Mouse (Mus musculus) forebrain, embryonic 10.5 days (tissue): ENCODE measurements around the gene Klhl3. TPM values are rescaled to one million over a fixed set of nuclear protein-coding genes. Genes with fewer than 3 reads are reported as not detected.

ENCODE experiments used
- DNase-seq: peaks from one replicate; pipeline ENCODE4 v3.0.0-alpha.2; 2017; ENCODE audit warnings: low spot score; ENCODE audit errors: extremely low spot score
- H3K27ac ChIP-seq: fragments of 300-500 bp; sonication (generic); 2 replicates; pipeline ENCODE4 v1.5.1; 2016; ENCODE audit warnings: mild to moderate bottlenecking
- H3K27me3 ChIP-seq: fragments of 300-500 bp; sonication (generic); 2 replicates; pipeline ENCODE4 v1.6.1; 2016; ENCODE audit warnings: mild to moderate bottlenecking; ENCODE audit not compliant: poor library complexity, severe bottlenecking
- H3K36me3 ChIP-seq: fragments of 300-500 bp; sonication (generic); replicated peaks from 2 replicates; pipeline ENCODE4 v1.6.1; 2016; ENCODE audit warnings: mild to moderate bottlenecking, moderate library complexity
- H3K4me1 ChIP-seq: fragments of 300-500 bp; sonication (generic); 2 replicates; pipeline ENCODE4 v1.6.1; 2016
- H3K4me3 ChIP-seq: fragments of 300-500 bp; sonication (generic); 2 replicates; pipeline ENCODE4 v1.5.1; 2016; ENCODE audit warnings: mild to moderate bottlenecking, moderate library complexity
- H3K9me3 ChIP-seq: fragments of 300-500 bp; sonication (generic); 2 replicates; pipeline ENCODE4 v1.6.1; 2016; ENCODE audit warnings: mild to moderate bottlenecking, moderate library complexity
- WGBS: fragments of 180-500 bp; shearing (Covaris S2); methylation state at CpG from one replicate; pipeline ENCODE4 v1.1.7; 2016; 5-methylcytosine and 5-hydroxymethylcytosine counted together
- polyA plus RNA-seq: library from polyadenylated mRNA; unstranded; fragments of >200 nt; fragmentation: Nextera tagmentation; extraction: Ambion mirVana; gene quantifications from 2 replicates; pipeline ENCODE4 v1.2.1, GENCODE M21; 2016

Klhl3 gene
- polyA plus RNA-seq, 1 experiment from 2014 or later: 2.1 TPM

DNA sequence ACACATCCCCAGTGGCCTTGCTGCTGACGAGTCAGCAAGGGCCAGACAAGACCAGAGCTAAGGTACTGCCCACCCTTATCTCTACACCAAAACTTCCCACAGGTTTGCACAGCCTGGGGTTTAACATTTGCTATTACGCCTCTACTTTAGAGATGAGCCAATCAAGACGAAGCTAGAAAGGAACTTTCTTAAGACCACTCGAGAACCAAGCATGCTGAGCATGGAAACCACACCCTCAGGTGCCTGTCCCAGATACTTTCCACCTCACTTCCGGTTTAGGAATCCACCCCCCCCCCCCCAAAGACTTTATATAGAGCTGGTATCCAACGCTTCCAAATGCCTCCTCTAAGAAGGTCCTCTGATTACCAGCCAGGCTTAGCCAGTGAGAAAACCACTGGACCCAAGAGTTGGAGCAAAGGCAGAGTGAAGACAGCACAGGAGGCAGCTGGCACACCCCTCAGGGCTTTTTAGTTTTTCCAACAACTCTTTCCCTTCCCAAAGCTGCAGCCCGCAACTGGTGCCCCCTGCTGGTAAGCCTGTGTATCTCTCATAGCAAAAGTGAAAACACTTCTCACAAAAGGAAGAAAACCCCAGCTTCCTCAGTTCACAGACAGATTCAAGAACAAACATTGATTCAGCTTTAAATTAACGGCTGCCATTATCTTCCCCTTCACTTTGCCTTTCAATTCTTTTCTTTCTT, 4.1 kb upstream of the Klhl3 start:
- WGBS: 69% methylated on average over 8 of the region's 8 CpGs
- peak; percentile 37 for DNase-seq
- H3K27me3 ChIP-seq: peaks cover 2% of the 10 kb centered on the region; the same call in 1 of the 2 replicates
- peaks cover 4% of the 10 kb centered on the region; the same call in 1 of the 2 replicates for H3K36me3 ChIP-seq
- H3K4me1 ChIP-seq: peaks cover 16% of the 10 kb centered on the region
- H3K4me3 ChIP-seq: no peak overlapping the region
- no peak overlapping the region for H3K27ac ChIP-seq
- no peaks in the 10 kb centered on the region for H3K9me3 ChIP-seq

DNA sequence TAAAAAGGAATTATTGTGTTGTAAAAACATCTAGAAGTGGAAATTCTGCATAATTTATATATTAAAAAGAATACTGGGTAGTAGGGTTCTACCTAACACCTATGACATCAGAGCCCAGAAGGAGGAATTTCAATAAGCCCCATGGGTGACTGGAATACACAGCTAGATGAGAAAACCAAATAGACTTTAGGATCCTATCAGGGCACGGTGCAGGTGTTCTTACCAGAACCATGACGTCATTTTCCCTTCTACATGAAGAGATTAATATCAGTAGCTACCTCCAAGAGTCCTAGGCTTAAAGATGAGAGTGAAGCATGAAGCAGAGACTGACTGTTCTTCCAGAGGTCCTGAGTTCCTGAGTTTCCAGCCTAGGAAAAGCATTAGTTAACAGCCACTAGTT, 3.4 kb upstream of the Klhl3 start:
- Histone ChIP-seq H3K4me1 (peaks cover 23% of the 10 kb centered on the region), H3K9me3 (no peaks in the 10 kb centered on the region), H3K27me3 (peaks cover 8% of the 10 kb centered on the region), H3K4me3 (no peak overlapping the region), H3K27ac (no peak overlapping the region), H3K36me3 (peaks cover 4% of the 10 kb centered on the region; the same call in 1 of the 2 replicates)
- 94% methylated on average over 2 of the region's 2 CpGs for WGBS
- DNase-seq: no peak

DNA sequence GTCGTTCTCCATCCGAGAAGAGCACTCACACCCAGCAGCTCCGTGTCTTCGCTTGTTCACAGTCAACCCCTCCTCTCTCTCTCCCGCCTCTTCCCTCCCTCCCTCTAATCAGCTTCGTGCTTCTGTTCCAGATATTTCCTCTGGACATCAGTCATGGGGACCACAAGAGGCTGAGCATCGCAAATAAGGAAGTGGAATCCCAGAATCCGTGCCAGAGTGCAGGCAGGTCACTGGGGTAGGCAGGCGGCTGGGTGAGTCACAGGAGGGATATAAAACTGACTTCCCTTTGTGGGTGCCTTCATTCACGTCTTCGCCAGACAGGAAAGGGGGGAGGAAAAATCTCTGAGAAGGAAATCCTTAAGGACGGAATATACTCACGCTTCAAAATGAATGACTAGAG, 1.8 kb upstream of the Klhl3 start:
- DNase-seq: no peak
- Histone ChIP-seq H3K36me3 (peaks cover 4% of the 10 kb centered on the region; the same call in 1 of the 2 replicates), H3K27me3 (peaks cover 8% of the 10 kb centered on the region), H3K4me1 (peaks cover 23% of the 10 kb centered on the region), H3K9me3 (no peaks in the 10 kb centered on the region), H3K27ac (no peak overlapping the region), H3K4me3 (no peak overlapping the region)
- WGBS: 79% methylated on average over 13 of the region's 13 CpGs

DNA sequence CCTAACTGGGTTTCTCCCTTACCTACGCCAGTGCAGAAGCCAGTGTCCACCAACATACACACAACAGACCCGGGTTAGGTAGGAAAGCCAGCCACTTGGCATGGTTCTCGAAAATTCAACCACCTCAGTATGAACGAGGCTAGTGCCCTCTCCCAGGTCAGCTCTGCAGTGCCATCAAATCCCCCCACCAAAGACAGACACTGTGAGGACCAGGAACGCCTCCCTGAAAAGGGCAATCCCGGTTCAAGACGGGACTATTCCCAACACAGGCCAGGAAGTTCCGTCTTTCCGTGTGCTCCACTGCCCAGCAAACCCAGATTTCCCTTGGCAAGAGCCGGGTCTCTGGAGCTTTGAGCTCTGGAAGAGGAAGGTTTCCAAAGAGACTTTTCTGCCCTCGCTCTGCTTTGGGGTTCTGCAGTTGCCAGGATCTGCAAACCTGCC, 771 bp downstream of the Klhl3 start:
- H3K27me3 ChIP-seq: peaks cover 8% of the 10 kb centered on the region
- H3K4me3 ChIP-seq: peak overlapping the region; percentile 64
- H3K9me3 ChIP-seq: no peaks in the 10 kb centered on the region
- 19% methylated on average over 11 of the region's 11 CpGs for WGBS
- H3K4me1 ChIP-seq: peaks cover 23% of the 10 kb centered on the region
- no peaks in the 10 kb centered on the region for H3K36me3 ChIP-seq
- no peak for DNase-seq
- peak overlapping the region; percentile 83 for H3K27ac ChIP-seq

DNA sequence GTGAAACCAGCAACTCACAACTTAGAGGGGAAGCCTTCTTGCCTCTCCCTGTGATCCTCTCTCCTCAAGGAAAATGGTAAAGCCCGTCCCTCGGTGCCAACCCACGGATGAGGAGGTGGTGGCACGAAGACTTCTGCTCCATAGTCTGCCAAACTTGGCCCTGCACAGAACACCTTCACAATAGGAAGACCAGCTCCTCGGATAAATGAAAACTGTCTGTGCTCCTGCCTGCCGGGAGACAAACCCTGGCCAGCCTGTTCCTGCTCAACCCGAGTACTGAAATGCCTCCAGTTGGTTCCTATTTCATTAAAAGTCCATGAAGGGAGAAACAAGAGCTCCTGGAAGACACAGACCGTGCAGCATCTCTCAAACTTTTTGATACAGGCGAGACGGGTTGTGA, 1.2 kb downstream of the Klhl3 start:
- 78% methylated on average over 10 of the region's 10 CpGs for WGBS

DNA sequence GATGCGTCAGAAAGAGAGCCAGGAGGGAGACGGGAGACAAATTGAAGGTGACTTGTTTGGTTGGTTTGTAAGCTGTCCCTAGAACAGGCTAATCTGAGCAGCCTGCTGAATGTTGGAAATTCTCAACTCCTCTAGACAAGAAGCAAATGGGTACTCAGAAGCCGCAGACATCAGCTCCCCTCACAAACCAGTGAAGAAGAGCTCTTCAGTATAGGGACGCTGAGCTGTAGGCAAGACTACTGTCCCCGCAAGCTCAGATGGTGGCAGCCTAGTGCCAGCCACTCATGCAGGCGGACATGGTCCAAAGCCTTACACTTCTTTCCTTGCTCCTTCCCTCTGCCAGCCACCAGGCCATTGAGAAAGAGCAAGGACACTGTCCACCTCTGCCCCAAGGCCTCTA, 2.1 kb downstream of the Klhl3 start:
- Histone ChIP-seq H3K4me3 (no peak overlapping the region), H3K9me3 (no peaks in the 10 kb centered on the region), H3K27ac (no peak overlapping the region), H3K4me1 (peaks cover 23% of the 10 kb centered on the region), H3K27me3 (peaks cover 8% of the 10 kb centered on the region), H3K36me3 (no peaks in the 10 kb centered on the region)
- no peak for DNase-seq
- WGBS: 91% methylated on average over 6 of the region's 6 CpGs

More for the DNA sequence above, 1.2 kb downstream of the Klhl3 start:
- H3K27ac ChIP-seq: peak overlapping the region; percentile 83; the same call in 1 of the 2 replicates
- DNase-seq: no peak
- H3K9me3 ChIP-seq: no peaks in the 10 kb centered on the region
- H3K4me1 ChIP-seq: peaks cover 23% of the 10 kb centered on the region
- peak overlapping the region; percentile 64 for H3K4me3 ChIP-seq
- H3K36me3 ChIP-seq: no peaks in the 10 kb centered on the region
- peaks cover 8% of the 10 kb centered on the region for H3K27me3 ChIP-seq

DNA sequence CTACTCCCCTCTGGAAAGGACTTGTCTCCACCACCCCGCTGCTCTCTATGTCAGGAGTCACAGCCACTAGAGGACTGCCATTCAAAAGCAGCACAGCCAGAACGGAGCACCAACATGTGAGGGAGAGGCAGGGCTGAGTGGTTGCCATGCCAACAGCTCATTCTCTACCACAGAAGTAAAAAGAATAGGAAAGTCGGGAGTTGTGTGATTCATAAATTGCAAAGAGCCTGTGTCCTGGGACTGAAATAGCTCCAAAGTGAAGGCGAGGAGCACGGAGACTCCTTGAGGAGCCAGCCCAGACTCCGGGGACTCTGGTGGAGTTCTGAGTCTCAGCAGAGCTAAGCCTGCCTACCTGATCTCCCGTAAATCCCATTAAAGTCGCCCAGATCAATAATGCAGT, 22.7 kb downstream of the Klhl3 start:
- Histone ChIP-seq H3K4me3 (no peak overlapping the region; the same call in 1 of the 2 replicates), H3K9me3 (no peaks in the 10 kb centered on the region), H3K27me3 (no peaks in the 10 kb centered on the region), H3K36me3 (0 out of 2 replicates have a peak, but pooled peaks cover 3% of the 10 kb centered on the region), H3K4me1 (peaks cover 19% of the 10 kb centered on the region), H3K27ac (peak overlapping the region; percentile 69)
- WGBS: 34% methylated on average over 8 of the region's 8 CpGs
- peak; percentile 47 for DNase-seq

DNA sequence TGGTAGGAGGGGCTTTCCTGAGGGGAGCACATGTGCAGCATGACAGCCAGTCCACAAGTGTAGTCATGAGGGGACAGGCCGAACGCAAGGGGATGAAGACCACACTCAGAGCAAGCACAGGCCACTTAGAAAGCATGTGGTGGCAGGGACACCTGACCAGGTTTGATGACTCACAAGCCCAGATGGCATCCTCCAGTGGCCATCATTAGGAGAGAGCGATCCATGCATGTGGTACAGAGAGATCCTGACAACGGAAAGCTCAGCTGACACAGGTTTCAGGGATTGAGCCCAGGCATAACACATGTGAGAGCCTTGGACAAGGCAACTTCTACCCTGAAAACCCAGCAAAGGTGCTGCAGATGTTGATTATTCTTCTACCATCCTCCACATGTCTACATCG, 29.0 kb downstream of the Klhl3 start:
- Histone ChIP-seq H3K36me3 (0 out of 2 replicates have a peak, but pooled peaks cover 4% of the 10 kb centered on the region), H3K27me3 (no peaks in the 10 kb centered on the region), H3K4me1 (no peaks in the 10 kb centered on the region), H3K9me3 (no peaks in the 10 kb centered on the region), H3K27ac (no peak overlapping the region), H3K4me3 (no peak overlapping the region)
- 96% methylated on average over 5 of the region's 5 CpGs for WGBS
- DNase-seq: no peak

DNA sequence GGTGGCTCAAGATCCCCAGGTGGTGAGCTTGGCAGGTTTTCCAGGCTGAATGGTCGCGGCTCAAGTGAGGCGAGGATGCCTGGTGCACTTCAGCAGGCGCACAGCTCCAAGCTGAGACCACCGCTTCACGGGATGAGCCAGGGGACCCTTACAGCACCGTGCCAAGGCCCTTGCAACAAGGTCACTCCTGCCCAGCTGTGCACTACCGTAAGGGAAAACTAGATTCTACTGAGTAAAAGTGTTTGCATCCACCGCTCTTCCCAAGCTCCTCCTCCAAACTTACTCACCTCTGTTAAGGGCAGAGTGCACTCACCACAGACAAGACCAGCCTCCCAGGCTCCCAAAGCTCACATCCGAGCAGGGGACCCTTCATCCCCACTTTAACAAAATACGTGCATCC, 29.9 kb downstream of the Klhl3 start:
- WGBS: 82% methylated on average over 11 of the region's 11 CpGs
- H3K36me3 ChIP-seq: 0 out of 2 replicates have a peak, but pooled peaks cover 4% of the 10 kb centered on the region
- no peak overlapping the region for H3K27ac ChIP-seq
- H3K27me3 ChIP-seq: no peaks in the 10 kb centered on the region
- no peaks in the 10 kb centered on the region for H3K4me1 ChIP-seq
- H3K9me3 ChIP-seq: no peaks in the 10 kb centered on the region
- H3K4me3 ChIP-seq: no peak overlapping the region
- no peak for DNase-seq

DNA sequence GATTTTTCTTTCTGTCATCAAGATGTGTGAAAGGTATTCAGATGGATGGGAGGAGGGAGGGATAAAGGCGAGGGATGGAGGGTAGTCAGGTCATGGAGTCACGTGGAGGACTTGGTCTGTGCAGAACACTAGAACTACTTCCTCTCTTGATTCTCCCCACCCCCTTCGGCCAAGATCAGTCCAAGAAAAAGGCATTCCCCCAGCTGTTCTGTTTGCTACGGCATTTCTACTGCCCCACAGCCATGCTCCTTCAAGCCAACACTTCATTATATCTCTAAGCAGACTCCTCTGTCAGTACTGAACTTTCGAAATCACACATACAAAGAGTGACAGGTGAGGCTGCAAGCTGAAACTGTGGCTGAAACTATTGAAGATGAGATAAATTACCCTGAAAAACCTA, 30.3 kb downstream of the Klhl3 start:
- DNase-seq: no peak
- 76% methylated on average over 5 of the region's 5 CpGs for WGBS
- Histone ChIP-seq H3K36me3 (0 out of 2 replicates have a peak, but pooled peaks cover 4% of the 10 kb centered on the region), H3K4me3 (no peak overlapping the region), H3K27ac (no peak overlapping the region), H3K9me3 (no peaks in the 10 kb centered on the region), H3K27me3 (no peaks in the 10 kb centered on the region), H3K4me1 (no peaks in the 10 kb centered on the region)

DNA sequence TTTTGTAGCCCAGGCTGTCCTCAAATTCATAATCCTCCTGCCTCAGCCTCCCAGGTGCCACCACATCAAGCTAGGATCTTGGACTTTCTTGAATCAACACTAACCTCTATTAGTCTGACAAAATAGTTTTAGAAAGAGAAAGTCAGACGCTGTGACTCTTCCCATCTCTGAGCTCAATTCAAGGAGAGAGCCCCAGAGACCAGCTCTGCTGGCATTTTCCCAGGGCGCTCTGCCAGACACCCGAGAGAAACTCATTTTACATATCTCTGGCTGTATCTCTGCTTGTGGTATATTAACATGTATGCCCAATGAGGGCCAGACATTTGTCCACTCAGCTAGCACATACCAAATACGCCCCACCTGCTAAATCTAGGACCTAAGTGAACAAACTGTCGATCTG, 35.0 kb downstream of the Klhl3 start:
- no peak overlapping the region for H3K4me3 ChIP-seq
- DNase-seq: no peak
- H3K4me1 ChIP-seq: no peaks in the 10 kb centered on the region
- WGBS: 88% methylated on average over 5 of the region's 5 CpGs
- 0 out of 2 replicates have a peak, but pooled peaks cover under 1% of the 10 kb centered on the region for H3K36me3 ChIP-seq
- no peaks in the 10 kb centered on the region for H3K27me3 ChIP-seq
- no peak overlapping the region for H3K27ac ChIP-seq
- no peaks in the 10 kb centered on the region for H3K9me3 ChIP-seq

DNA sequence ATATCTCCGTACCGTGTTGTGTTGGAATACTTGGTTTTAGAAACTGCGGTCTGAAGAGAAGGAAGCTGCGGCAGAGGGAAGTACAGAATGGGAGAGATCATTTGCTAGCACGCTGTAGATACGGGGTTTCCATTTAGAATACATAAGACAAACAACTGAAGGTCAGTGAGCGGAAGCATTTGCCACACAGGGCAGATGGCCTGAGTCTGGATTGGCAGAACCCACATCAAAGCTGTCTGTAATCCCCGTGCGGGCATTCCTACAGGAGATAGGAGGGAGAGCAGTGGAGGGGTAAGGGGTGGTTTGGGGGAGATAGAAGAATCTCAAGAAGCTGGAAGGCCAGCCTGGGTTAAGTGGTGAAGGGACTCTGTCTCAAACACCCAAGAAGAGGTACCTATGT, 38.5 kb downstream of the Klhl3 start:
- Histone ChIP-seq H3K4me1 (0 out of 2 replicates have a peak, but pooled peaks cover 6% of the 10 kb centered on the region), H3K27ac (no peak overlapping the region), H3K36me3 (no peaks in the 10 kb centered on the region), H3K27me3 (no peaks in the 10 kb centered on the region), H3K4me3 (no peak overlapping the region), H3K9me3 (no peaks in the 10 kb centered on the region)
- WGBS: 89% methylated on average over 9 of the region's 9 CpGs
- DNase-seq: no peak

DNA sequence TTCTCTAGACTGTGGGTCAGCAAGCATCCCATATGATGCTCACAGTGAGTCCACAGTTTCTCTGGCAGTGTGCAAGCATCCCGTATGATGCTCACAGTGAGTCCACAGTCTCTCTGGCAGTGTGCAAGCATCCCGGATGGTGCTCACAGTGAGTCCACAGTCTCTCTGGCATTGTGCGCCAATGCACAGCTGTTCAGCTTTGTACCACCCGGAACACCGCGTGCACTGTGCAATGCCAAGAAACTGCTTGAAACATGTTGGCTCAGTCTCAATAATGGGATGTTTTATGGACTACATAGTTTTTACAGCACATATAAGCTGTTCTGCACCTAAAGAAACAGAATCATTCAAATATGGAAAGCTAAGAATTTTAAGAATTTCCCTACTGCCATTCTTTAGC, 38.9 kb downstream of the Klhl3 start:
- Histone ChIP-seq H3K4me1 (0 out of 2 replicates have a peak, but pooled peaks cover 6% of the 10 kb centered on the region), H3K9me3 (no peaks in the 10 kb centered on the region), H3K27ac (no peak overlapping the region), H3K4me3 (no peak overlapping the region), H3K36me3 (no peaks in the 10 kb centered on the region), H3K27me3 (no peaks in the 10 kb centered on the region)
- 93% methylated on average over 6 of the region's 6 CpGs for WGBS
- DNase-seq: no peak
